Comparison of ENCODE assay signal across 8 mouse cellular contexts in genomic region chr1:59683926-59684818, GRCm38 (mm10). TPM values are rescaled to one million over a fixed set of nuclear protein-coding genes. Genes with fewer than 3 reads are reported as not detected.
DNase-seq lines count a peak whose midpoint lies in the region; ATAC-seq and TF ChIP-seq lines count a peak whose summit lies in the region.

No protein-coding gene starts in this region.

- H3K27me3 ChIP-seq in heart, adult 2 months (ENCODE audit: control insufficient read depth, insufficient read depth, low read length): no peaks in the 10 kb centered on the region
- peaks cover 12% of the 10 kb centered on the region for H3K27me3 ChIP-seq in forebrain, embryonic 12.5 days
- H3K27me3 ChIP-seq in hindbrain, embryonic 16.5 days (replicated peaks; ENCODE audit: control insufficient read depth, insufficient read depth, low read length): no peaks in the 10 kb centered on the region; the same call in 1 of the 2 replicates
- no peaks in the 10 kb centered on the region for H3K27me3 ChIP-seq in limb, embryonic 11.5 days (ENCODE audit: control insufficient read depth, insufficient read depth, low read length)
- H3K27me3 ChIP-seq in midbrain, embryonic 15.5 days (replicated peaks): 0 out of 2 replicates have a peak, but pooled peaks cover 4% of the 10 kb centered on the region

- 8% methylated on average over 11 of the region's 11 CpGs for WGBS in heart, adult 2 months
- 11% methylated on average over 11 of the region's 11 CpGs for WGBS in forebrain, embryonic 12.5 days
- WGBS in hindbrain, embryonic 16.5 days: 11% methylated on average over 11 of the region's 11 CpGs
- WGBS in limb, embryonic 11.5 days: 10% methylated on average over 11 of the region's 11 CpGs
- 11% methylated on average over 11 of the region's 11 CpGs for WGBS in midbrain, embryonic 15.5 days

- H3K9me3 ChIP-seq in forebrain, embryonic 12.5 days: no peaks in the 10 kb centered on the region
- H3K9me3 ChIP-seq in hindbrain, embryonic 16.5 days (ENCODE audit: control insufficient read depth, low read length): no peaks in the 10 kb centered on the region
- H3K9me3 ChIP-seq in limb, embryonic 11.5 days (ENCODE audit: control insufficient read depth, low read length): no peaks in the 10 kb centered on the region
- no peaks in the 10 kb centered on the region for H3K9me3 ChIP-seq in midbrain, embryonic 15.5 days

- peak overlapping the region; percentile 83 for H3K27ac ChIP-seq in heart, adult 2 months
- no peak overlapping the region for H3K27ac ChIP-seq in forebrain, embryonic 12.5 days
- H3K27ac ChIP-seq in hindbrain, embryonic 16.5 days (ENCODE audit: low read depth, low read length): no peak overlapping the region
- H3K27ac ChIP-seq in limb, embryonic 11.5 days (replicated peaks; ENCODE audit: low read depth, low read length): no peak overlapping the region
- no peak overlapping the region; the same call in 1 of the 2 replicates for H3K27ac ChIP-seq in midbrain, embryonic 15.5 days

- H3K4me3 ChIP-seq in heart, adult 2 months: peak overlapping the region; percentile 83
- H3K4me3 ChIP-seq in forebrain, embryonic 12.5 days (replicated peaks): peak overlapping the region; percentile 86
- peak overlapping the region; percentile 78 for H3K4me3 ChIP-seq in hindbrain, embryonic 16.5 days (ENCODE audit: low read length)
- H3K4me3 ChIP-seq in limb, embryonic 11.5 days (ENCODE audit: low read depth, low read length): peak overlapping the region; percentile 15
- peak overlapping the region; percentile 74 for H3K4me3 ChIP-seq in midbrain, embryonic 15.5 days

- intact Hi-C loops in heart, adult 2 months (cut with DNase I): loop anchor here (1.0 to 5.0 kb wide), 2 partner anchors 13 to 78 kb away; partner anchors contain the start of gene Bmpr2
- intact Hi-C loops in heart, postnatal 25 days (cut with DNase I): loop anchor here (10.0 kb wide), 1 partner anchor 559 kb away; the partner anchor contains the start of gene Tmem237

- H3K4me1 ChIP-seq in heart, adult 2 months (ENCODE audit: control insufficient read depth, insufficient read depth, low read length): peaks cover 3% of the 10 kb centered on the region
- peaks cover 18% of the 10 kb centered on the region for H3K4me1 ChIP-seq in forebrain, embryonic 12.5 days
- H3K4me1 ChIP-seq in hindbrain, embryonic 16.5 days (ENCODE audit: control insufficient read depth, insufficient read depth, low read depth, low read length): peaks cover 14% of the 10 kb centered on the region
- peaks cover 6% of the 10 kb centered on the region; the same call in 1 of the 2 replicates for H3K4me1 ChIP-seq in limb, embryonic 11.5 days (ENCODE audit: control insufficient read depth, insufficient read depth, low read length)
- peaks cover 22% of the 10 kb centered on the region for H3K4me1 ChIP-seq in midbrain, embryonic 15.5 days

- TF ChIP-seq EP300 in heart, adult 2 months (IDR thresholded peaks at IDR 0.05; ENCODE audit: insufficient read depth, low read depth, low read length): no peak

- peak overlapping the region; percentile 67 for H3K4me2 ChIP-seq in forebrain, embryonic 12.5 days
- peak overlapping the region; percentile 94 for H3K4me2 ChIP-seq in hindbrain, embryonic 16.5 days (ENCODE audit: low read length)
- H3K4me2 ChIP-seq in limb, embryonic 11.5 days (ENCODE audit: low read depth, severe bottlenecking): peak overlapping the region; percentile 43; the same call in 1 of the 2 replicates
- peak overlapping the region; percentile 82 for H3K4me2 ChIP-seq in midbrain, embryonic 15.5 days

- ATAC-seq in forebrain, embryonic 12.5 days (ENCODE audit: low FRiP score): peak; percentile 71; the same call in 1 of the 2 replicates
- ATAC-seq in hindbrain, embryonic 16.5 days: no peak; the same call in 1 of the 2 replicates
- peak; percentile 36; the same call in 1 of the 2 replicates for ATAC-seq in limb, embryonic 11.5 days (ENCODE audit: insufficient number of reproducible peaks, low FRiP score, low TSS enrichment, low read depth)
- peak; percentile 60 for ATAC-seq in midbrain, embryonic 15.5 days (replicated peaks)

- H3K79me2 ChIP-seq in heart, adult 2 months (replicated peaks; ENCODE audit: control insufficient read depth, insufficient read depth, low read length): peaks cover 6% of the 10 kb centered on the region; the same call in 1 of the 2 replicates

- peaks cover 8% of the 10 kb centered on the region for H3K36me3 ChIP-seq in heart, adult 2 months (ENCODE audit: control insufficient read depth, insufficient read depth, low read length)
- H3K36me3 ChIP-seq in forebrain, embryonic 12.5 days (replicated peaks): no peaks in the 10 kb centered on the region
- no peaks in the 10 kb centered on the region for H3K36me3 ChIP-seq in hindbrain, embryonic 16.5 days (ENCODE audit: control insufficient read depth, insufficient read depth, low read length)
- H3K36me3 ChIP-seq in limb, embryonic 11.5 days (ENCODE audit: control insufficient read depth, insufficient read depth, low read length): no peaks in the 10 kb centered on the region; the same call in 1 of the 2 replicates
- no peaks in the 10 kb centered on the region for H3K36me3 ChIP-seq in midbrain, embryonic 15.5 days (replicated peaks)

- no peak for TF ChIP-seq CTCF in heart, adult 2 months (IDR thresholded peaks at IDR 0.05)

- DNase-seq in heart, adult 2 months: peak; percentile 22 to 49
- no peak for DNase-seq in heart, postnatal 25 days (ENCODE audit: low spot score)
- peak; percentile 42 for DNase-seq in adrenal gland, postnatal 10 days
- DNase-seq in limb, embryonic 11.5 days (ENCODE audit: low spot score): peak; percentile 34
- DNase-seq in testis, postnatal 10 days (ENCODE audit: low spot score): peak; percentile 55

- TF ChIP-seq POLR2A in heart, adult 2 months (IDR thresholded peaks at IDR 0.05; ENCODE audit: insufficient read depth, low read depth, low read length): no peak

- H3K9ac ChIP-seq in heart, adult 2 months (ENCODE audit: low read depth, low read length): peak overlapping the region; percentile 45
- peak overlapping the region; percentile 48; the same call in 1 of the 2 replicates for H3K9ac ChIP-seq in forebrain, embryonic 12.5 days
- H3K9ac ChIP-seq in hindbrain, embryonic 16.5 days (ENCODE audit: low read depth, low read length): peak overlapping the region; percentile 55
- peak overlapping the region; percentile 22; the same call in 1 of the 2 replicates for H3K9ac ChIP-seq in limb, embryonic 11.5 days (ENCODE audit: low read length)
- no peak overlapping the region for H3K9ac ChIP-seq in midbrain, embryonic 15.5 days

RNA-seq across cellular contexts. Expression of gene Nop58, which starts 0.6 kb away (rescaled TPM):
- total RNA-seq in heart, adult 2 months (2021): 10 to 100 TPM; 32.7 to 33.0 TPM
- polyA plus RNA-seq in heart, adult 2 months (2012; rRNA removed): 7.2 and 8.6 TPM in 2 replicates
- 10 to 100 TPM; 26.9 to 29.6 TPM for total RNA-seq in heart, postnatal 25 days (2021)
- 100 to 1,000 TPM; 114 to 126 TPM for total RNA-seq in adrenal gland, postnatal 10 days (2021)
- 275 and 277 TPM in 2 replicates for polyA plus RNA-seq in forebrain, embryonic 12.5 days (2016; fragmentation: Nextera tagmentation; extraction: Ambion mirVana)
- 134 and 137 TPM in 2 replicates for polyA plus RNA-seq in hindbrain, embryonic 16.5 days (2015; fragmentation: Nextera tagmentation; extraction: Ambion mirVana)
- polyA plus RNA-seq in limb, embryonic 11.5 days (2014; fragmentation: Nextera tagmentation; extraction: Ambion mirVana): 281 and 317 TPM in 2 replicates
- 133 and 136 TPM in 2 replicates for polyA plus RNA-seq in midbrain, embryonic 15.5 days (2015; fragmentation: Nextera tagmentation; extraction: Ambion mirVana)

RNA-seq across cellular contexts. Expression of gene Sumo1, which starts 13.5 kb away (rescaled TPM):
- 10 to 100 TPM; 57.2 to 61.4 TPM for total RNA-seq in heart, adult 2 months (2021)
- polyA plus RNA-seq in heart, adult 2 months (2012; rRNA removed): 19.5 and 34.4 TPM in 2 replicates
- total RNA-seq in heart, postnatal 25 days (2021): 10 to 100 TPM; 58.5 to 59.6 TPM
- 100 to 1,000 TPM; 105 to 125 TPM for total RNA-seq in adrenal gland, postnatal 10 days (2021)
- 514 and 515 TPM in 2 replicates for polyA plus RNA-seq in forebrain, embryonic 12.5 days (2016; fragmentation: Nextera tagmentation; extraction: Ambion mirVana)
- 307 and 311 TPM in 2 replicates for polyA plus RNA-seq in hindbrain, embryonic 16.5 days (2015; fragmentation: Nextera tagmentation; extraction: Ambion mirVana)
- 597 and 627 TPM in 2 replicates for polyA plus RNA-seq in limb, embryonic 11.5 days (2014; fragmentation: Nextera tagmentation; extraction: Ambion mirVana)
- 311 and 328 TPM in 2 replicates for polyA plus RNA-seq in midbrain, embryonic 15.5 days (2015; fragmentation: Nextera tagmentation; extraction: Ambion mirVana)

Comparison
In these comparisons a context has a peak if more than half of its experiments do, and no peak if none do; other contexts are left out.
1. H3K4me3 ChIP-seq: peak in every context shown above with its lines; median percentile 86 in forebrain, embryonic 12.5 days; 83 in heart, adult 2 months; 78 in hindbrain, embryonic 16.5 days; 74 in midbrain, embryonic 15.5 days; 15 in limb, embryonic 11.5 days.
2. H3K4me2 ChIP-seq: peak in every context shown above with its lines; median percentile 94 in hindbrain, embryonic 16.5 days; 82 in midbrain, embryonic 15.5 days; 67 in forebrain, embryonic 12.5 days; 43 in limb, embryonic 11.5 days.
3. RNA of gene Nop58, which starts 0.6 kb away (polyA plus RNA-seq): 281 to 317 TPM in limb, embryonic 11.5 days, 275 to 277 TPM in forebrain, embryonic 12.5 days, 133 to 136 TPM in midbrain, embryonic 15.5 days and 134 to 137 TPM in hindbrain, embryonic 16.5 days; 7.2 to 8.6 TPM in heart, adult 2 months; every median in the first group is over 10 times any median in the second.